Mouse (Mus musculus) megakaryocyte-erythroid progenitor cell, adult 5-6 weeks (primary cell): ENCODE results near the gene Trip4. TPM values are rescaled to one million over a fixed set of nuclear protein-coding genes. Genes with fewer than 3 reads are reported as not detected.

ENCODE experiments used
- ATAC-seq: replicated peaks from 2 replicates; pipeline ENCODE4 v1.8.0; 2016; ENCODE audit warnings: mild to moderate bottlenecking, inconsistent platforms; ENCODE audit not compliant: severe bottlenecking, poor library complexity, low FRiP score, low TSS enrichment
- total RNA-seq, 2 experiments: library from RNA; stranded (forward) in 1 of 2; stranded (reverse) in 1 of 2; fragments of 200-1000, 215-1000 nt in 1 of 2; fragments of >200 nt in 1 of 2; fragmentation: Nextera tagmentation in 1 of 2; gene quantifications; 2 replicates each; pipeline ENCODE4 v1.2.3; 2014 to 2017

The Trip4 gene
- total RNA-seq, 2 experiments from 2014 or later: 13.0 to 26.6 TPM

- ATAC-seq: no peak
Measured at GRCm38 (mm10) chr9:65839841-65840240, 68.8 kb downstream of the Trip4 start.

- ATAC-seq: no peak
Measured at GRCm38 (mm10) chr9:65836916-65837315, 71.7 kb downstream of the Trip4 start.

GRCm38 (mm10) chr9:65834628-65835354 is 73.8 kb downstream of the Trip4 start:
- no peak for ATAC-seq

- no peak for ATAC-seq
Measured at GRCm38 (mm10) chr9:65833640-65834039, 75.0 kb downstream of the Trip4 start.

DNA sequence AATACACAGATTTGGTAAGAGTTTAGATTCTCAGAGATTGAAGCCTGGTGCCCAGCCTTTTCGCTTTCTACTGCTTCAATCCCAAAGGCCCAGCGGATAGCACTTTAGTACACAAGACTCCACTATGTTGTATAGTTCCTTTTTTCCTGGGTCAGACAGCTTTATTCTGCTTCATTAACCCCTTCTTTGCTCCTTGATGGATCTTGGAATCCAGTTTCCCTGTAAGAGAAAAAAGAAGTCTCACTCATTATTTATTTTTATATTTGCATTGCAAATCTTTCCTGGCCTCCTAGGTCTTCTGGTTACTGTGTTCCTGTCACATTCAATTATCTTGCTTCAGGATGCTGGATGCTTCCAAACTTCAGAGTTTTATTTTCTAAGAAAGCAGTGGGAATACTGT is 75.4 kb downstream of the Trip4 start:
- no peak for ATAC-seq

GRCm38 (mm10) chr9:65832041-65832440 is 76.6 kb downstream of the Trip4 start:
- no peak for ATAC-seq

DNA sequence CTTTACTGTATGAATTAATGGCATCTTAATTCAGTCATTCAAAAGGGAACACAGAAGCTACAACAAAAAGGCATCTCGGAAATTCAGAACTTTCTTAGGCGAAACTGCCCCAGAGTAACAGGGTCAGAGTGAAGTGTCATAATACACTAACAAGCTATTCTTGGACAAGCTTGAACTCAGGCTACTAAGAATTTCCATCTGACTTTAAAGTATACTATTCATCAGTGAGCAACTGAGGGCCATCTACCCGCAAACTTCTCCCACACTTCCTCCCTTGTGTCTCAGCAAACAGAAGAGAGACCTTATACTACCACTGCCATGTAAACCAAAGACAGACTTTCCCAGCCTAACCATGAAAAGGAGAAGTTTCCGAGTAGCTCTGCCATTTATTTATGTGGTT is 77.4 kb downstream of the Trip4 start:
- no peak for ATAC-seq

- ATAC-seq: no peak
Measured at GRCm38 (mm10) chr9:65830255-65830654, 78.3 kb downstream of the Trip4 start.

DNA sequence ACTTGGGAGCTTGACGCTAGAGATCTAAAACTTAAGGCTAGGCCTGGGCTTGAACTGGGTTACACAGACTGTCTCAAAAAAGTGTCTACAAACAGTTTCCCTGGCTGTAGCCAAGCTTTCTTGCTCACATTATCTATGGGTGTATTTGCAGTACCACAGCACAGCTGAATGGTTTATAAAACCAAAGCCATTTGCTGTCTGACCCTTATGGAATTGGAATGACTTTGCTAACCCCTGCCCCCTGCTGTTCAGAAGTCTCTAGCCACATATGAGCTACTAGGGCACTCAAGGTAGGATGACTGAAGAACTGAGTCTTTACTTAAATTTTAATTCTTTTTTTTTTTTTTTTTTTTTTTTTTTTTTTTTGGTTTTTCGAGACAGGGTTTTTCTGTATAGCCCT is 79.2 kb downstream of the Trip4 start:
- ATAC-seq: peak; percentile 48; the same call in 1 of the 2 replicates

DNA sequence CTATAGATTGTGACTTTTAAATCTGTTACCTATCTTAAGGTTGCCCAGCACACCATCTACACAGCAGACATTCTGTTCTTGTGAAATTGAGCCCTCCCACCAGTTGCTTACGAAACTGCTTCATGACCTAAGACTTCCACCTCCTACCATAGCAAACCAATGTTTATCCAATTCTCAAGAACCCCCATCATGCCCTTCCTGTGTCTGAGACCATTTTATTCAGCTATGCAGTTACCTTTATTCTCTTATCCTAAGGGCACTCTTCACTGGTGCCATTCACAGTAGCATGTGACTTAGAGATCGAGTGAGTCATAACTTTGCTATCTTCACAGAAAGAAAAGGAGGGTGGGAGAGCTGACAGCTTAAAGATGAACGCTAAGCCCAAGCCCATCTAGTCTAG is 80.1 kb downstream of the Trip4 start:
- no peak for ATAC-seq

DNA sequence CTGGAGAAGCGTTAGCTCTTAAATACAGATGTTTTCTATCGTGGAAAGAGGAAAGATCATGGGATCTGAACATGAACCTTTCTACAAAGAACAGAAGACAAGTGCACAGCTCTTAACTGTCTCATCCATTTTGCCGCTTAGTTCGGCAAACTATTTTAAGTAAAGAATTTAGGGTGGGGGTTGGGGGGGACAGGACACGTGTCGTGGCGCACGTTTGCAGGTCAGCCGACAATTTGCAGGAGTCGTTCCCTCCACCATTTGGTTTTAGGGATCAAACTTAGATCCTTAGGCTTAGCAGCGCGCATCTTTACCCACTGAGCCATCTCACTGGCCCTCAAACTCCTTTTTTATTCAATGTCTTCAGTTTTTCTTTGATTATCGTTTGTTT is 80.6 kb downstream of the Trip4 start:
- no peak for ATAC-seq

- ATAC-seq: peak; percentile 74
Measured at GRCm38 (mm10) chr9:65827344-65828015, 81.1 kb downstream of the Trip4 start, which contains the start of gene Zfp609. TSS of gene Zfp609 (minus strand) at chr9:65827564.

DNA sequence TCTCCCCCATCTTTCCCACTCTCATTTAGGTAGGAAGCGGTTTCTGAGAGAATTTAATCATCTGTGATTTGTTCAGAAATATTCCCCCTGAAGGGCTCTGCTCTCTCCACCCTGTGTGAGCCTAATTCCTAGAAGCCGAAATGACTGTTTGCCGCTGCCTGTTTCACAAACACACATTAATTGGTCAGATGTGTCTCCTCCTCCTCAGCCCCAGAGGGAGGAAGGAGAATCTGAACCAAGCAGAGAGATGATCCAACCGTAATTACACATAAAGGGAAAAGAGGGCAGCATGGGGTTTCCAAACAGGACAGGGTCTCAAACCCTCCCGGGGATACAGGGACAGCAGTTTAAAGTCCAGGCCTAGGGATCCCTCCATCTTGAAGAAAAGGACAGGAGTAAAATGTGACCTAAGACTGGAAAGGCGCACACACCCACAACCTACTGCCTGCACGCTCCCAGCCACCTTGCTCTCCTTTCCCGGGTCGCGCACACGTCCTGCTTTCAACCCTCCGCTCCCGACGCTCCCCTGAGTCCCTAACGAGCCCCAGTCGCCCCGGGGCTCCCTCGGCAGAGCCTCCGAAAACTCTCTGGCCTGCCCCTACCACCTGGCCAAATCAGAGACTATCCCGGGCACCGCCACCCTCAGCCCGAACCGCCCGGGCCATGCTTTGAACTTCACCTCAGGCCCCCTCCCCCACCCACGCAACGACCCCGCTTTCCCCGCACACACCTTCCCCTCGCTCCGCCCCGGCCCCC is 81.8 kb downstream of the Trip4 start:
- peak; percentile 39 for ATAC-seq

DNA sequence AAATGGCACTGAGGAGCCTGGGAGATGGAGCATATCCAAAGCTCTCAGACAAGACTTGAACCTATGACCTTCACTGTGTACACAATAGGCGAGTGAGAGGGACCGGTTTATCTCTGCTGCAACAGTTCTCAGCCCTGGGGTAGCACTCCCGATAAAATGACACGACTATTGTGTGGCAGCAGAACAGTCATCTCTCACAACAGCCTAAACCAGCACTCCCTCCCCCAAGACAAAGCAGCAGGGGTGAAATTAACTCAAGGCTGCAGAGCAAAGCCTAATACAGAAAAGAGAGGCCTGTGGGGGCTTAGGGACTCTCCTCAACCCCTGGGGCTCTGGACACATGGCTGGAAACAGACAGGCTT is 82.4 kb downstream of the Trip4 start:
- peak; percentile 67 for ATAC-seq

GRCm38 (mm10) chr9:65823716-65824462 is 84.7 kb downstream of the Trip4 start:
- no peak for ATAC-seq

- no peak for ATAC-seq
Measured at GRCm38 (mm10) chr9:65822011-65822410, 86.6 kb downstream of the Trip4 start.

DNA sequence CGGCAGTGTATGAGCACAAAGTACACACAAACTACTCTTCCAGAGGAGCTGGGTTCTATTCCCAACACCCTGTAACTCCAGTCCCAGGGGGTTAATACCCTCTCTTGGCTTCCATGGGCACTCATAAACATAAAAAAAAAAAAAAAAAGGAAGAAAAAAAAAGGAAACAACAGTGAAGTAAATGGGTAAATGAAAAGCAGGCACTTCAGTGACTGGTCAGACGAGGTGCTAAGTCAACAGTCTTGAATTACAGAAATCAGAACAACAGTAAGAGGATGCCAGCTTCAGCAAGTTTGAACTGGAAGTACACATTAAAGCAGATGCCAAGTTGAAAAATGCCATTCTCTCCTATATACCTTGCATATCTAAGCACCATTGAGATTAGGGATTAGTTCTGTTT is 88.3 kb downstream of the Trip4 start:
- ATAC-seq: no peak

GRCm38 (mm10) chr9:65818402-65818801 is 90.2 kb downstream of the Trip4 start:
- no peak for ATAC-seq

DNA sequence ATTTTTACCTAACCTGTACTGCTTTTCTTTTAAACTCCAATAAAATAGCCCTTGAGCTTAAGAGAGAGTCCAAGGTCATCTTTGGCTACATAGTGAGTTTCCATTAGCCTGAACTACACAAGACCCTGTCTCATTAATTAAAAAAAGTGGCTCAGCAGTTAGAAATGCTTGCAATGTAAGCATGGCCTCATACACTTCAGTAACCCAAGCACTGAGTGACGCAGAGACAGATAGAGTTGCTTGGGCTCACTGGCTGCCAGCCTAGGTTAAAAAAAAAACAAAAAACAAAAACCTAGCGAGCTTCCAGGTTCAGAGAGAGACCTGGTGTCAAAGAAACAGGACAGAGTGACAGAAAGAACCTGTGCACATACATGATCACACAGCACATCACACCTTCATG is 95.8 kb downstream of the Trip4 start:
- ATAC-seq: no peak

DNA sequence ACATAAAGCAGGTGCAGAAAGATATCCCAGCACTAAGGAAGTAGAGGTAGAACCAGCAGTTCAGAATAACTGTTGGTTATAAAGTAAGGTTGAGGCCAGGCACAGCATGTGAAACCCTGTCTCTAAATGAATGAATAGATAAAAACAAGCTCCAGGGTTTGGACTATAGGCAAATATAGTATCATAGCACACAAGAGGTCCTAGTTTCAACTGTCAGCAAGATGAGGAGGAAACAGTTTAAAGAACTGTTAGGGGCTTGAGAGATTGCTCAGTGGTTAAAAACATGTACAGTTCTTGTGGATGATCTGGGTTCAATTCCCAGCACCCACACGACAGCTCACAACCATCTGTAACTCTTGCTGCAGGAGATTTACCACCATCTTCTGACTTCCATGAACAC is 96.8 kb downstream of the Trip4 start:
- no peak for ATAC-seq
